Mouse (Mus musculus) lung, postnatal 25 days (tissue): ENCODE measurements around the gene Adamts4.

Experiments
- DNase-seq: peaks from one replicate; pipeline ENCODE4 v3.0.0; 2022; ENCODE audit warnings: low spot score

The Adamts4 gene

GRCm38 (mm10) chr1:171309321-171309720, 59.1 kb downstream of the Adamts4 start:
- no peak for DNase-seq
